Mouse (Mus musculus) hindbrain, embryonic 11.5 days (tissue): ENCODE measurements around the gene Tpp1. TPM values are rescaled to one million over a fixed set of nuclear protein-coding genes. Genes with fewer than 3 reads are reported as not detected.
"Not testable (repeated sequence)": the region's sequence is repeated elsewhere in the genome, so short reads cannot be mapped to it uniquely, and the experiment has no call there.

ENCODE experiments used
- ATAC-seq: fragments of 200-750 bp; cut with Nextera tagmentation; 2 replicates; pipeline ENCODE4 v1.8.0; 2017; ENCODE audit warnings: mild to moderate bottlenecking, moderate TSS enrichment, moderate library complexity; ENCODE audit not compliant: low FRiP score
- DNase-seq: peaks from one replicate; pipeline ENCODE4 v3.0.0-alpha.2; 2015; ENCODE audit warnings: low spot score
- H3K27ac ChIP-seq: fragments of 300-500 bp; sonication (generic); 2 replicates; pipeline ENCODE4 v1.5.1; 2014; ENCODE audit warnings: mild to moderate bottlenecking, low read depth, low read length
- H3K27me3 ChIP-seq: fragments of 300-500 bp; sonication (generic); 2 replicates; pipeline ENCODE4 v1.6.1; 2014; ENCODE audit warnings: mild to moderate bottlenecking, low read length, moderate library complexity, mixed read lengths; ENCODE audit not compliant: control insufficient read depth, insufficient read depth
- H3K36me3 ChIP-seq: fragments of 300-500 bp; sonication (generic); 2 replicates; pipeline ENCODE4 v1.6.1; 2014; ENCODE audit warnings: mild to moderate bottlenecking, low read length, moderate library complexity, mixed read lengths; ENCODE audit not compliant: control insufficient read depth, insufficient read depth
- H3K4me1 ChIP-seq: fragments of 300-500 bp; sonication (generic); replicated peaks from 2 replicates; pipeline ENCODE4 v1.6.1; 2014; ENCODE audit warnings: low read length, mixed read lengths; ENCODE audit not compliant: control insufficient read depth, insufficient read depth
- H3K4me2 ChIP-seq: fragments of 300-500 bp; sonication (generic); replicated peaks from 2 replicates; pipeline ENCODE4 v1.6.1; 2014; ENCODE audit warnings: mild to moderate bottlenecking, low read depth, low read length
- H3K4me3 ChIP-seq: fragments of 300-500 bp; sonication (generic); 2 replicates; pipeline ENCODE4 v1.5.1; 2014; ENCODE audit warnings: low read depth, low read length
- H3K9ac ChIP-seq: fragments of 300-500 bp; sonication (generic); 2 replicates; pipeline ENCODE4 v1.6.1; 2014; ENCODE audit warnings: low read depth, low read length
- H3K9me3 ChIP-seq: fragments of 300-500 bp; sonication (generic); 2 replicates; pipeline ENCODE4 v1.6.1; 2016; ENCODE audit warnings: low read length; ENCODE audit not compliant: control insufficient read depth
- whole genome bisulfite sequencing: fragments of 180-500 bp; shearing (Covaris S2); extraction: QIAGEN DNeasy Blood & Tissue Kit; methylation state at CpG from one replicate; pipeline ENCODE4 v1.1.7; 2014; 5-methylcytosine and 5-hydroxymethylcytosine counted together
- polyA plus RNA-seq: library from polyadenylated mRNA; unstranded; fragments of >200 nt; fragmentation: Nextera tagmentation; extraction: Ambion mirVana; gene quantifications from 2 replicates; pipeline ENCODE4 v1.2.1, GENCODE M21; 2014

The Tpp1 gene
- polyA plus RNA-seq, 1 experiment from 2014 or later, result 43.3 TPM

DNA sequence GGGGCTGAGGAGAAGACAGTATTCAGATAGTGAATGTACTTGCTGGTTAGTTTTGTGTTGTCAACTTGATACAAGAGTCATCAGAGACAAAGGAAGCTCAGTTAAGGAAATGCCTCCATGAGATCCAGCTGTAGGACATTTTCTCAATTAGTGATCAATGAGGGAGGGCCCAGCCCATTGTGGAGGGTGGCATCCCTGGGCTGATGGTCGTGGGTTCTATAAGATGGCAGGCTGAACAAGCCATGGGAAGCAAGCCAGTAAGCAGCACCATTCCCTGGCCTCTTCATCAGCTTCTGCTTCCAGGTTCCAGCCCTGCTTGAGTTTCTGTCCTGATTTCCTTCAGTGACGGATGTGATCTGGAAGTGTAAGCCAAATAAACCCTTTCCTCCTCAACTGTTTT is 4.3 kb downstream of the Tpp1 start:
- Histone ChIP-seq H3K4me3 (no peak overlapping the region), H3K27ac (no peak overlapping the region), H3K9ac (no peak overlapping the region), H3K4me1 (no peaks in the 10 kb centered on the region), H3K27me3 (no peaks in the 10 kb centered on the region), H3K9me3 (no peaks in the 10 kb centered on the region), H3K4me2 (no peak overlapping the region), H3K36me3 (no peaks in the 10 kb centered on the region)
- ATAC-seq, result no peak
- DNase-seq, result no peak
- 82% methylated on average over 2 of the region's 2 CpGs for WGBS

DNA sequence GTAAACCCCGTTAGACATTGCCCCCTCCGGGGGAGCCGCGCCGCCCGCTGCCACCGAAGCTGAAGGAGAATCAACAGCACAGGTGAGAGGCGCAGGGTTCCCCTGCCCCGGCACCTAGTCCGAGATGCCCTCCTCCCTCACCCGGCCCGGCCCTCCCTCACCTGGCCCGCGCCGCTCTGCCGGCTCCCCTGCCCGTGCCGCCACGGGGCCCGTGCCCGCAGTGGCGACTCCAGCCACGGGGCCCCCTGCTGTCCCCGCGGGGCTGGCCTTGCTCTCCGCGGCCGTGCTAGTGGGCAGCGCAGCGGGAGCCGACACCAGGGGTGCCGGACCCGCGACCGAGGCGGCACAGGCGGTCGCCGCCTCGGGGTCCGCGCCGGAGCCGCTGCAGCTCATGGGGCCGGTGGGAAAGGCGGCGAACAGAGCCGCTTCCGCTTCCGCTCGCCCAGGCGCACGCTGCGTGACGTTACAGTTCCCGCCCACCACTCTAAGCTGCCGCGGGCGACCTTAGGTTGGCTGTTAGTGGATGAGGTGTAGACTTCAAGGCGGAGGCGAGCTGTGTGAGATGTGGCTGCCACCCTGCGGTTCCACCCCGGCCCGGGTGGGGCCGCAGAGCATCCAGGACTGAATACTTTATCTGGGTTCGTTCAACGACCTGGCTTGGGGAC is 8.0 kb downstream of the Tpp1 start, which contains the start of gene Taf10:
Gene Taf10, minus strand, starts transcription at position 436 of the 665 bp plus-strand sequence.
- Histone ChIP-seq H3K27ac (peak within 1 kb of the TSS; percentile 75), H3K27me3 (no peaks in the 10 kb centered on the region), H3K9me3 (no peaks in the 10 kb centered on the region), H3K36me3 (no peaks in the 10 kb centered on the region), H3K4me2 (peak within 1 kb of the TSS; percentile 77), H3K4me1 (no peaks in the 10 kb centered on the region), H3K9ac (peak within 1 kb of the TSS; percentile 91), H3K4me3 (peak within 1 kb of the TSS; percentile 92)
- DNase-seq, result peak; percentile 91
- WGBS, result under 1% methylated on average over 51 of the region's 67 CpGs
- peak; percentile 98 for ATAC-seq

DNA sequence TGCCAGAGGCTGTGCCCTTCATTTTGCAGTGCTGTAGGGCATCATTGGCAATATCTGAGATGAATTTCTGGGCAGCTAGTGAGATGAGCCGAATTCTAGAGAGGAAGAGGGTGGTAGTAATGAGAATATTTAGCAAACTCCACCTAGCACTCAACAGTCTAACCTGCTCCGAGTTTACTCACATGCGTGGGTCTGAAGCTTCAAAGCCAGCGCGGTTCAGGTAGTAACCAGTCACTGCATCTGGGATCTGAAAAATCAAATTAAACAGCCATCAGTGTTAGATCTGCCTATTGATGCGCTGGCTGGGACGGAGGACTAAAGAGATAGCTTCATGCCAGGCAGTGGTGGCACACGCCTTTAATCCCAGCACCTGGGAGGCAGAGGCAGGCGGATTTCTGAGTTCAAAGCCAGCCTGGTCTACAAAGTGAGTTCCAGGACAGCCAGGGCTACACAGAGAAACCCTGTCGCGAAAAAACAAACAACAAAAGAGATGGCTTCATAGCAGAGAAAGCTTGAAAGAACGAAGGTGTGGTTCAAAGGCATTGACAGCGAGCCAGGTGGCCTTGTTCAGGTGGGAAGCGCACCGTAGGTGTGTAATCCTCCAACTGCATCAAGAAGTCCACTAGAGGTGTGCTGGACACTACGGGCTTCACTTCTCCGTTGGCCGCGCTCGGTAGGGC is 8.6 kb downstream of the Tpp1 start:
- H3K36me3 ChIP-seq, H3K4me1 ChIP-seq, H3K27me3 ChIP-seq, DNase-seq, ATAC-seq, H3K9me3 ChIP-seq, H3K27ac ChIP-seq: not testable (repeated sequence)
- Histone ChIP-seq H3K4me2 (peak overlapping the region; percentile 77), H3K9ac (peak overlapping the region; percentile 91), H3K4me3 (peak overlapping the region; percentile 92)
- WGBS, result 34% methylated on average over 20 of the region's 20 CpGs

DNA sequence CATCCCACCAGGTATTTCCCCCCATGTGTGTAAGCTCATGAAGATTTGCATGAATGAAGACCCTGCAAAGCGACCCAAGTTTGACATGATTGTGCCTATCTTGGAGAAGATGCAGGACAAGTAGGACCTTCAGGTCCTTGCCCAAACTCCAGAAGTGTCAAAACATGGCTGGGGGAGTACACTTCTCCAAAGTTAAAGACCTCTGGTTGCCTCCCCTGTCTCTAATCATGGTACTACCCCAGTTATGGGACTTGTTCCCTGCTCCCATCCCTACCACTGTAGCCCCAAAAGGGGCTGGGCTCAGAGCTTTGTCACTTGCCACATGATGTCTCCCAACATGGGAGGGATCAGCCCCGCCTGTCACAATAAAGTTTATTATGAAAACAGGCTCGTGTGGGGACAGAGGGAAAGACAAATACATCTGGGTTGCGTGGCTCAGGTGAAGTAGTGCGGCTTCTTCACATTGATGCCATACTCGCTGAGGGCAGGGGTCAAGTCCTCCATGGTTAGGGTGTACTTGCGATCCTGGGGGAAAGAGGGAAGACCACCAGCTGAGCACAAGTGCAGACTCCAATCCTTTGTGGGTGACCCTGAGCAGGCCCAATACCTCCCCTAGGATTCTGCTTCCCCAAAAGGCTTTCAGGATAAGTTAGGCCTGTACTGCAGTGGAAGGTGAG is 9.4 kb downstream of the Tpp1 start:
- not testable (repeated sequence) for H3K9ac ChIP-seq, H3K36me3 ChIP-seq, ATAC-seq, H3K27me3 ChIP-seq, H3K27ac ChIP-seq, H3K4me2 ChIP-seq, H3K9me3 ChIP-seq, H3K4me1 ChIP-seq, DNase-seq
- peak overlapping the region; percentile 92; the same call in 1 of the 2 replicates for H3K4me3 ChIP-seq
- WGBS, result 87% methylated on average over 7 of the region's 7 CpGs

DNA sequence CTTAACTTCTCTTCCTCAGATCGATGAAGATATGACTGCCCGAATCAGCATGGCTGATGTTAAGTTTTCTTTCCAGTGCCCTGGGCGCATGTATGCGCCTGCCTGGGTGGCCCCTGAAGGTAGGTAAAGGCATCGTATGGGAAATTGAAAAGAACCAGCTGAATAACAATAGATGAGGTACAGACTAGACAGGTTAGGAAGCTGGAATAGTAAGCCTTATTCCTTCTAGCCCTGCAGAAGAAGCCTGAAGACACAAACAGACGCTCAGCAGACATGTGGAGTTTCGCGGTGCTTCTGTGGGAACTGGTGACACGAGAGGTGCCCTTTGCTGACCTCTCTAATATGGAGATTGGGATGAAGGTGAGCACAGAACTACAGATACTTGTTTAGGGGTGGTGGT is 10.1 kb downstream of the Tpp1 start:
- no peak for ATAC-seq

DNA sequence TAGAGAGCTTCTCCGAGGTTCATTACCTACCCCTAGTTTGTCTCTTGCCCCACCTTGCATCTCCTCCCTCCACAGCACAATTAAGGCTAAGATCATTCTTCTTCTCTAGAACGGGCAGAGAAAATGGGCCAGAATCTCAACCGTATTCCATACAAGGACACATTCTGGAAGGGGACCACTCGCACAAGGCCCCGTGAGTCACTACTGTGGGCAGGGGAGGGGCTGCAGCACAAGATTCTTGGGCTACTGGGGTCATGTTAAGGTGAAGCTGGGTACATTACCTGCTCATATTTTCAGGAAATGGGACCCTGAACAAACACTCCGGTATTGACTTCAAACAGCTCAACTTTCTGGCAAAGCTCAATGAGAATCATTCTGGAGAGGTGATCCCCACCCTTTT is 11.2 kb downstream of the Tpp1 start:
- ATAC-seq (no peak), DNase-seq (no peak)
- Histone ChIP-seq H3K27me3 (no peaks in the 10 kb centered on the region), H3K4me1 (peaks cover 4% of the 10 kb centered on the region; the same call in 1 of the 2 replicates), H3K4me2 (no peak overlapping the region), H3K4me3 (no peak overlapping the region), H3K9me3 (no peaks in the 10 kb centered on the region), H3K36me3 (no peaks in the 10 kb centered on the region), H3K27ac (no peak overlapping the region), H3K9ac (no peak overlapping the region)
- WGBS, result 88% methylated on average over 6 of the region's 6 CpGs

More for the DNA sequence above, 10.1 kb downstream of the Tpp1 start:
- no peak for DNase-seq
- no peaks in the 10 kb centered on the region for H3K36me3 ChIP-seq
- WGBS, result 94% methylated on average over 9 of the region's 9 CpGs
- H3K27me3 ChIP-seq, result no peaks in the 10 kb centered on the region
- H3K4me2 ChIP-seq, result no peak overlapping the region
- H3K9me3 ChIP-seq, result no peaks in the 10 kb centered on the region
- H3K4me3 ChIP-seq, result no peak overlapping the region
- peaks cover 4% of the 10 kb centered on the region; the same call in 1 of the 2 replicates for H3K4me1 ChIP-seq
- H3K27ac ChIP-seq, result no peak overlapping the region
- no peak overlapping the region for H3K9ac ChIP-seq

DNA sequence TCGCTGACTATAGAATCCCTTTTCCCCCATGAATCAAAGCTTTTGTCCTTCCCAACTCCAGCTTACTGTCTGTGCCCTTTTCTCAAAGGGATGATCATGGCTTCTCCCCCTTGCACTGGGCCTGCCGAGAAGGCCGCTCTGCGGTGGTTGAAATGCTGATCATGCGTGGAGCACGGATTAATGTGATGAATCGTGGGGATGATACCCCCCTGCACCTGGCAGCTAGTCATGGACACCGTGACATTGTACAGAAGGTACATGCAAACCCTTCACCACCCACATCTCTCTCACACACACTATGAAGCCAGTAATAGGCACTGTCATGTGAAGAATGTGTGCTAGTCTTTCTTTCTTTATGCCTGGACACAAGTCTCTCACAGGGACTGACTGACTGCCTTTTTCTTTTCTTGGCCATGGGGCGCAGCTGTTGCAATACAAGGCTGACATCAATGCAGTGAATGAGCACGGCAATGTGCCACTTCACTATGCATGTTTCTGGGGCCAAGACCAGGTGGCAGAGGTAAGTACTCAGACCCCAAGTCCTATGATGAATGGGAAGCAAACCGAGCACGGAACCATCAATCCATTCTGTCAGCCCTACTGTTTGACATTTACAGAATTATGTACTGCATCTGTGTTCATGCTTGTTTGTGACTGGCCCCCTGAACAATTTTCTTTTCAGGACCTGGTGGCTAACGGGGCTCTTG is 11.8 kb downstream of the Tpp1 start:
- WGBS, result 84% methylated on average over 13 of the region's 13 CpGs
- DNase-seq (no peak), ATAC-seq (no peak)
- Histone ChIP-seq H3K4me2 (no peak overlapping the region), H3K9me3 (no peaks in the 10 kb centered on the region), H3K4me1 (peaks cover 4% of the 10 kb centered on the region; the same call in 1 of the 2 replicates), H3K27me3 (no peaks in the 10 kb centered on the region), H3K27ac (no peak overlapping the region), H3K9ac (no peak overlapping the region), H3K4me3 (no peak overlapping the region), H3K36me3 (no peaks in the 10 kb centered on the region)

DNA sequence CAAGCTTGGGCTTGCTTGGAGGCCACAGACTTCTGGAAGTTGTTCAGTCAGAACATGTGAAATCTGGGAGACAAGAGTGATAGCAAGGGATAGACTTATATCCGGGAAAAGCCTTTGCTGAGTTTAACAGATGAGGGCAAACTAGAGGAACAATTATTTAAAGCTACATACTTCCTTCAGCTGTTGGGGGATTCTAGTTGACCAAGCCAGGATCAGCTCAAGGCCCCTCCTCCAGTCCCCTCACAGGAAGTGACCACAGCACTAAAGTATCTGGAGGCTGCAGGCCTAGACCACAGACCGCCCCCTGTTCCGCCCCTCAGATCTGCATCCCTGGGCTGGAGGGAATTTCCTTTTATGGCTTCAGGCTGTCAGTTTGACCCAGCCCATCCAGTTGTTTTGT is 13.1 kb downstream of the Tpp1 start:
- Histone ChIP-seq H3K4me2 (no peak overlapping the region), H3K9ac (no peak overlapping the region), H3K36me3 (no peaks in the 10 kb centered on the region), H3K27me3 (no peaks in the 10 kb centered on the region), H3K27ac (0 out of 2 replicates have a peak overlapping the region, but pooled peaks have one; percentile 20), H3K4me3 (no peak overlapping the region), H3K9me3 (no peaks in the 10 kb centered on the region), H3K4me1 (peaks cover 4% of the 10 kb centered on the region; the same call in 1 of the 2 replicates)
- WGBS, result 39% methylated on average over 3 of the region's 3 CpGs
- ATAC-seq, result no peak
- no peak for DNase-seq
